Mouse (Mus musculus) ES-Bruce4 (cell line): ENCODE results near the gene Tmem238.

Source experiments
- CTCF ChIP-seq: IDR thresholded peaks from one replicate; pipeline ENCODE4 v1.8.1; 2011; ENCODE audit warnings: low read depth, low read length
- EP300 ChIP-seq: IDR thresholded peaks from 2 replicates; pipeline ENCODE4 v1.6.1; 2011; ENCODE audit warnings: low read depth, low read length; ENCODE audit not compliant: insufficient read depth
- POLR2A ChIP-seq: IDR thresholded peaks from one replicate; pipeline ENCODE4 v1.8.1; 2011; ENCODE audit warnings: low read length; ENCODE audit not compliant: insufficient read depth

GRCm38 (mm10) chr7:4821690-4822089 is 32.2 kb upstream of the Tmem238 start:
- no peak for TF ChIP-seq CTCF
- TF ChIP-seq POLR2A = no peak
- TF ChIP-seq EP300 = no peak
